Mouse (Mus musculus): ENCODE measurements around the gene Srp68. TPM values are rescaled to one million over a fixed set of nuclear protein-coding genes. Genes with fewer than 3 reads are reported as not detected.

The Srp68 gene
- polyA plus RNA-seq, 1 experiment from 2014 or later, result 91.9 TPM

- no peaks in the 10 kb centered on the region for H3K9me3 ChIP-seq (ENCODE audit: control insufficient read depth, low read length)
- WGBS, result 89% methylated on average over 11 of the region's 11 CpGs
- H3K36me3 ChIP-seq (ENCODE audit: control insufficient read depth, insufficient read depth, low read length), result peaks cover 97% of the 10 kb centered on the region
- H3K4me2 ChIP-seq (ENCODE audit: low read depth, low read length), result no peak overlapping the region
- no peak for ATAC-seq (ENCODE audit: low read depth)
- H3K9ac ChIP-seq (ENCODE audit: low read depth, low read length), result no peak overlapping the region
- no peak overlapping the region for H3K27ac ChIP-seq (replicated peaks; ENCODE audit: low read depth, low read length)
- DNase-seq (ENCODE audit: low spot score), result no peak
- H3K4me3 ChIP-seq (ENCODE audit: low read depth, low read length), result no peak overlapping the region
- no peaks in the 10 kb centered on the region for H3K27me3 ChIP-seq (replicated peaks; ENCODE audit: control insufficient read depth, insufficient read depth, low read length)
- H3K4me1 ChIP-seq (ENCODE audit: control insufficient read depth, insufficient read depth, low read length), result no peaks in the 10 kb centered on the region
Measured at GRCm38 (mm10) chr11:116265352-116265751, 8.7 kb downstream of the Srp68 start.

GRCm38 (mm10) chr11:116260259-116260658 lies 13.8 kb downstream of the Srp68 start:
- ATAC-seq (ENCODE audit: low read depth) (0 out of 2 replicates have a peak, but pooled peaks have one; percentile 41), DNase-seq (ENCODE audit: low spot score) (no peak)
- H3K9me3 ChIP-seq (ENCODE audit: control insufficient read depth, low read length), result no peaks in the 10 kb centered on the region
- H3K4me1 ChIP-seq (ENCODE audit: control insufficient read depth, insufficient read depth, low read length), result no peaks in the 10 kb centered on the region
- no peak overlapping the region for H3K9ac ChIP-seq (ENCODE audit: low read depth, low read length)
- H3K27me3 ChIP-seq (replicated peaks; ENCODE audit: control insufficient read depth, insufficient read depth, low read length), result no peaks in the 10 kb centered on the region
- H3K4me2 ChIP-seq (ENCODE audit: low read depth, low read length), result no peak overlapping the region
- WGBS, result 80% methylated on average over 7 of the region's 7 CpGs
- H3K27ac ChIP-seq (replicated peaks; ENCODE audit: low read depth, low read length), result no peak overlapping the region
- H3K36me3 ChIP-seq (ENCODE audit: control insufficient read depth, insufficient read depth, low read length), result peaks cover 97% of the 10 kb centered on the region
- H3K4me3 ChIP-seq (ENCODE audit: low read depth, low read length), result no peak overlapping the region

GRCm38 (mm10) chr11:116259461-116259860 lies 14.6 kb downstream of the Srp68 start:
- no peak overlapping the region for H3K27ac ChIP-seq (replicated peaks; ENCODE audit: low read depth, low read length)
- WGBS, result 96% methylated on average over 8 of the region's 8 CpGs
- H3K36me3 ChIP-seq (ENCODE audit: control insufficient read depth, insufficient read depth, low read length), result peaks cover 98% of the 10 kb centered on the region
- no peak overlapping the region for H3K9ac ChIP-seq (ENCODE audit: low read depth, low read length)
- no peak for ATAC-seq (ENCODE audit: low read depth)
- no peaks in the 10 kb centered on the region for H3K4me1 ChIP-seq (ENCODE audit: control insufficient read depth, insufficient read depth, low read length)
- no peaks in the 10 kb centered on the region for H3K9me3 ChIP-seq (ENCODE audit: control insufficient read depth, low read length)
- no peak overlapping the region for H3K4me2 ChIP-seq (ENCODE audit: low read depth, low read length)
- no peaks in the 10 kb centered on the region for H3K27me3 ChIP-seq (replicated peaks; ENCODE audit: control insufficient read depth, insufficient read depth, low read length)
- no peak overlapping the region for H3K4me3 ChIP-seq (ENCODE audit: low read depth, low read length)
- DNase-seq (ENCODE audit: low spot score), result no peak

- Histone ChIP-seq H3K4me2 (ENCODE audit: low read depth, low read length) (no peak overlapping the region), H3K4me1 (ENCODE audit: control insufficient read depth, insufficient read depth, low read length) (no peaks in the 10 kb centered on the region), H3K27ac (replicated peaks; ENCODE audit: low read depth, low read length) (no peak overlapping the region), H3K9ac (ENCODE audit: low read depth, low read length) (no peak overlapping the region), H3K4me3 (ENCODE audit: low read depth, low read length) (no peak overlapping the region), H3K9me3 (ENCODE audit: control insufficient read depth, low read length) (no peaks in the 10 kb centered on the region), H3K36me3 (ENCODE audit: control insufficient read depth, insufficient read depth, low read length) (peaks cover 98% of the 10 kb centered on the region), H3K27me3 (replicated peaks; ENCODE audit: control insufficient read depth, insufficient read depth, low read length) (no peaks in the 10 kb centered on the region)
- ATAC-seq (ENCODE audit: low read depth) (0 out of 2 replicates have a peak, but pooled peaks have one; percentile 42), DNase-seq (ENCODE audit: low spot score) (peak; percentile 23)
- WGBS, result 81% methylated on average over 9 of the region's 9 CpGs
Measured at GRCm38 (mm10) chr11:116255982-116256675, 17.9 kb downstream of the Srp68 start.

- Histone ChIP-seq H3K27me3 (replicated peaks; ENCODE audit: control insufficient read depth, insufficient read depth, low read length) (no peaks in the 10 kb centered on the region), H3K36me3 (ENCODE audit: control insufficient read depth, insufficient read depth, low read length) (peaks cover 98% of the 10 kb centered on the region), H3K4me2 (ENCODE audit: low read depth, low read length) (no peak overlapping the region), H3K9ac (ENCODE audit: low read depth, low read length) (no peak overlapping the region), H3K4me1 (ENCODE audit: control insufficient read depth, insufficient read depth, low read length) (no peaks in the 10 kb centered on the region), H3K4me3 (ENCODE audit: low read depth, low read length) (no peak overlapping the region), H3K9me3 (ENCODE audit: control insufficient read depth, low read length) (no peaks in the 10 kb centered on the region), H3K27ac (replicated peaks; ENCODE audit: low read depth, low read length) (no peak overlapping the region)
- WGBS, result 86% methylated on average over 21 of the region's 22 CpGs
- ATAC-seq (ENCODE audit: low read depth) (no peak), DNase-seq (ENCODE audit: low spot score) (no peak)
Measured at GRCm38 (mm10) chr11:116255090-116255981, 18.7 kb downstream of the Srp68 start.

GRCm38 (mm10) chr11:116254627-116255026 lies 19.4 kb downstream of the Srp68 start:
- DNase-seq (ENCODE audit: low spot score), result no peak
- no peak overlapping the region for H3K27ac ChIP-seq (replicated peaks; ENCODE audit: low read depth, low read length)
- H3K4me2 ChIP-seq (ENCODE audit: low read depth, low read length), result no peak overlapping the region
- 79% methylated on average over 9 of the region's 9 CpGs for WGBS
- H3K9ac ChIP-seq (ENCODE audit: low read depth, low read length), result no peak overlapping the region
- no peaks in the 10 kb centered on the region for H3K27me3 ChIP-seq (replicated peaks; ENCODE audit: control insufficient read depth, insufficient read depth, low read length)
- H3K36me3 ChIP-seq (ENCODE audit: control insufficient read depth, insufficient read depth, low read length), result peaks cover 98% of the 10 kb centered on the region
- no peaks in the 10 kb centered on the region for H3K9me3 ChIP-seq (ENCODE audit: control insufficient read depth, low read length)
- H3K4me1 ChIP-seq (ENCODE audit: control insufficient read depth, insufficient read depth, low read length), result no peaks in the 10 kb centered on the region
- no peak for ATAC-seq (ENCODE audit: low read depth)
- H3K4me3 ChIP-seq (ENCODE audit: low read depth, low read length), result no peak overlapping the region

- Histone ChIP-seq H3K4me2 (ENCODE audit: low read depth, low read length) (no peak overlapping the region), H3K9ac (ENCODE audit: low read depth, low read length) (no peak overlapping the region), H3K27ac (replicated peaks; ENCODE audit: low read depth, low read length) (no peak overlapping the region), H3K4me3 (ENCODE audit: low read depth, low read length) (no peak overlapping the region), H3K4me1 (ENCODE audit: control insufficient read depth, insufficient read depth, low read length) (no peaks in the 10 kb centered on the region), H3K9me3 (ENCODE audit: control insufficient read depth, low read length) (no peaks in the 10 kb centered on the region), H3K36me3 (ENCODE audit: control insufficient read depth, insufficient read depth, low read length) (peaks cover 100% of the 10 kb centered on the region), H3K27me3 (replicated peaks; ENCODE audit: control insufficient read depth, insufficient read depth, low read length) (no peaks in the 10 kb centered on the region)
- 81% methylated on average over 3 of the region's 3 CpGs for WGBS
- no peak for ATAC-seq (ENCODE audit: low read depth)
- no peak for DNase-seq (ENCODE audit: low spot score)
Measured at GRCm38 (mm10) chr11:116253076-116253600, 20.9 kb downstream of the Srp68 start.

- 89% methylated on average over 8 of the region's 8 CpGs for whole genome bisulfite sequencing
- Histone ChIP-seq H3K36me3 (ENCODE audit: control insufficient read depth, insufficient read depth, low read length) (peaks cover 100% of the 10 kb centered on the region), H3K9me3 (ENCODE audit: control insufficient read depth, low read length) (no peaks in the 10 kb centered on the region), H3K4me1 (ENCODE audit: control insufficient read depth, insufficient read depth, low read length) (no peaks in the 10 kb centered on the region), H3K27me3 (replicated peaks; ENCODE audit: control insufficient read depth, insufficient read depth, low read length) (no peaks in the 10 kb centered on the region), H3K4me3 (ENCODE audit: low read depth, low read length) (no peak overlapping the region), H3K4me2 (ENCODE audit: low read depth, low read length) (no peak overlapping the region), H3K9ac (ENCODE audit: low read depth, low read length) (no peak overlapping the region), H3K27ac (replicated peaks; ENCODE audit: low read depth, low read length) (no peak overlapping the region)
- ATAC-seq (ENCODE audit: low read depth) (no peak), DNase-seq (ENCODE audit: low spot score) (no peak)
Measured at GRCm38 (mm10) chr11:116250898-116251297, 23.1 kb downstream of the Srp68 start.
